Mouse (Mus musculus): ENCODE data around the gene Sema4d.

Gene Sema4d

DNA sequence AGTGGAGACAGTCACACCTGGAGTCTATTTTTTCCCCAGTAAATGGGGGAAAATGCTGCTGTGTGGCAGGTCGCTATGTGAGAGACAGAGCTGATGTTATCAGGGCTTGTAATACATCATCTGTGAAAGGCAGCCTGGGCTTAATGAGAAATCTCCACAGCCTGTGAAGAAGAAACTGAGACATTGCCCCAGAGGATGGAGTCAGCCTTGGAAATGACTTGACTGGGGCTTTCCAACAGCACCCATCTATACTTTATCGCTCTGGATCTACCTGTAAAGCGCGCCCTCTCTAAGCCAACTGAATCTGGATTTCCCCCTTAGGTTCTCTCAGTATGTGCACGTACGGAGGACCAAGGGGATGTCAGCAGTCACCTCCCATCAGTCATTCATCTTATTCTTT lies 21.1 kb upstream of the Sema4d start:
- DNase-seq (ENCODE audit: low spot score) = no peak

DNA sequence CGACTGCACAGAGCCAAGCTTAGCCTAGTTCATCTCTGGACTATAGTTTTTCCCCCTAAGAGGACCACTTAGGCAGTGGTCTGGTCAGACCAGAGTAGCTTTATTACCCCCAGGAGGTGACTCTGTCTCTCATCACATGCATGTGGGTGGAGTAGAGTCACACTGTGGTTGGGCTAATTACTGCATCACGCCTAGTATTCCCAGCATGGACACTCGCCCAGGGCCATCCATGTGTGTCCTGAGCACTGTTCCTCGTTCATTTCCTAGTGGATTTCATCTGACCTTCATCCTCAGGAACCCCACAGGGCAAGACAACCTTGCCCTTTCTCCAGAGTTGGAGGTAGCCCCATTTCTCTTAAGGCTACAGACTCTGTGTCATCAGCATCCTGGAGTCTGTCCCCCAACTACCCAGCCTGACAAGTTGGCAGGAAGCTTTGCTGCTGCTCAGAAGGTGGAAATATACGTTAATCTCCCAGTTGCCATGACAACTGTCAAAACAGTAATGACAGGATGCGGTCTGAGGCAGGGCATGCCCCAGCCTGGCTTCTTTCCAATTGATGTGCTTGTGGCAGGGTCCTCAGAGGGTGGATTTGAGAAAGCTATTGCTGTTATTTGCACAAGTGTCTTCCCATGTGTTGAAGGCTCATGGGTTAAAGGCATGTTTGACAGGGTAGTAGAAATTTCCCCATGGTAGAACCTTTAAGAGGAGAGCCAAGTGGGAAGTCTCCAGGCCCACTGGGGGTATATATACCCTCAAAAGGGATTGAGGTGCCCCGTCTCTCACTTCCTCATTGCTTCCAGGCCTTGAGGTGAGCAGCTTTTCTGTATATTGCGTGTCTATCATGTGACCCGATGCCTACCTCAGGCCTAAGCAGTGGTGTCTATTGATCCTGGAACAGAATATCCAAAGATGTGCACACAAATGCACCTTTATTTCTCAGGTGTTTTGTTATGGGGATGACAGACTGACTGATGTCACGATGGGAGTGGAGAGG lies 20.4 kb upstream of the Sema4d start:
- peak; percentile 95 for DNase-seq (ENCODE audit: low spot score)

DNA sequence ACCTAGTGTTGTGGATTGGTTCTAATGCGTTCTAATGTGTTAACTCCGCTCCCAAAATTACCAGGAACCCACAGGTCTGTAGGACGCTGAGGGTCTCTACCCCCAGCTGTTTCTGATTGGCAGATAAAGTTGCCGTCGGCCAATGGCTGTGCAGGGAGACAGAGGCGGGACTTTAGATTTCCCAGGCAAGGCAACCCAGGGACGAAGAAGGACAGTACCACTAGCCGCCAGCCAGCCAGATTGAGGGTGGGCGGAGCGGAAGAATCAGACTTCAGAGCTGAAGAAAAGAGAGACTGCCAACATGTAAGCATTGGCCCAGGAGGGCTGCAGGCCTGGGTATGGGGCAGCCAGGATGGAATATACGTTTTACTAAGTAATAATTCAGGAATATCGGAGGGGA lies 14.6 kb upstream of the Sema4d start:
- no peak for DNase-seq (ENCODE audit: low spot score)

DNA sequence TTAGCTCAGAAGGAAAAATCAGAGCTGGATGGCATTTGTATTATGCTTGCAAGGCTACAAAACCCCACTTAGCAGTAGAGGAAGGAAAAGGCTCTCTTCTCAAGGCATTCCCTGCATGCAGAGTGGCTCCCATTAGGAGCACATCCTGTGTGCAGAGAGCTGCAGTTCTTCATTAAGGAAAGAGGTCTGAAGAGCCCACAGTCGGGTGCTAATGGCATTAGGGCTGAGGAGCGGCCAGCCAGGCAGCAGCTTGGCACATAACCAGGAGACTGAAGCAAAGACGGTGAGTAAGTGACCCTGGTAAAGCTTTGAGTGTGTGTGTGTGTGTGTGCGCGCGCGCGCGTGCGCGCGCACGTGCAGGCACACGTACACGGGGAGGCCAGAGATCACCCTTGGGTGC lies 12.7 kb upstream of the Sema4d start:
- DNase-seq (ENCODE audit: low spot score) = no peak

DNA sequence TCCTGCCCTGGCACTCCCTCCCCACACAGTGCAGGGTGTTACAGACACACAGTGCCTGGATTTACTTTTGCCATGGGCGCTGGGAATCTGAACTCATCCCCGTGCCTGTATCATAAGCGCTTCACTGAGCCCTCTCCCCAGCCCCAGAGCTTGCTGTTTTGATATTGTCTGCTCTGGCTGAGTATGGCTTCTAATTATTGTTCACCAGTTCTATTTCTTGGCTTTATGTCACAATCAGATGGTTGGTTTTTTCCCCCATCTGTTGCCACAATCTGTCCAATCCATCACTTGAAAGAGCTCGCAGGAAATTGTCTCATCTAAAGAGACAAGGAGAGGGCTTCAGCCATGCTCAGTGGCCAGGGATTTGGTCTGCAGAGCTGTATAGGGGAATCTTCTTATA lies 12.1 kb upstream of the Sema4d start:
- DNase-seq (ENCODE audit: low spot score) = no peak

DNA sequence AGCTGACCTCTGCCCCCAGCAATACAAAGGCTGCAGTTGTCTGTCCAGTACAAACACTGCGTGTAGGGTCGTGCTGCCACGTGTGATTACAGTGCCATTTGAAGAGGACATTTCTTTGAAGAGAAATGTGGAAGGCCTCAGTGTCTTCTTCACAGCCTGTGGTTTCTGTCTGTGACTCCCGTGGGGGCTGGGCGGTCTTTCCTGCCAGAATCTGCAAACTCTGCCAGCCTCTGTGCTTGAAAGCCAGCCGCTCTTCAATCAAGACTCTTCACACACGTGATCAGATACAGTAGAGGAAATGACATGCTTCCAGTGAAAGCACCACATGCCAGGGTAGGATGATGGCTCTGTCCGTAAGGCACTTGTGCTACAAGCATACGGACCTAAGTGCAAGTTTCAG lies 7.4 kb upstream of the Sema4d start:
- DNase-seq (ENCODE audit: low spot score) = peak; percentile 92

DNA sequence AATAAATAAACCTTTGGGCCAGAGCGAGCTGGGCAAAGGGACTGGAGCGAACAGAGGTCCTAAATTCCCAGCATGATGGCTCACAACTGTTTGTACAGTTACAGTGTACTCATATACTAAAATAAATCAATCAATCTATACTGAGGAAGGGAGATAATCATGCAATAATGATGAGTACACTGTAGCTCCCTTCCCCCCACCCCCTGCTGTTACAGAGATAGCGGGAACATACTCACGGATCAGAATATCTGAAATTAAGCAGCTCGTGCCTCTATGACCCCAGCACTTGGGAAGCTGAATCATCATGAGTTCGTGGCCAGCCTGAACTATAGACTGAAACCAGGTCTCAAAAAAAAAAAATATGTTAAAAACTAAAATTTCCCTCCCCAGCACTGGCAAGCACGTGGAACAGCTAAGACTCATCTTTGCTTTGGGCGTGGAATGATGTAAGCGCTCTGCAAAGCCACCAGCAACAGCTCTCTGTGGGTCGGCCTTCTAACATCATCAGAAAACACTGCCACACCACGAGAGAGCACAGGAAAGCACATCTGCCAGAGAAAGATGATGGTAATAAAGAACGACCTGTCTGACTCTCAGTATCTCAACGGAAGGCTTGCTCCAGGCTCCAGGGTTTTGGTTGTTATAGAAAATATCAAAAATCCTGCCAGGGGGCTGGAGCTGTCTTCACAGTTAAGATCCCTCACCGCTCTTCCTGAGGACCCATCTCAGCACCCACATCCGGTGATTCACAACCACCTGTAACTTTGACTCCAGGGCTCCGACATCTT lies 6.4 kb upstream of the Sema4d start:
- peak; percentile 68 for DNase-seq (ENCODE audit: low spot score)

DNA sequence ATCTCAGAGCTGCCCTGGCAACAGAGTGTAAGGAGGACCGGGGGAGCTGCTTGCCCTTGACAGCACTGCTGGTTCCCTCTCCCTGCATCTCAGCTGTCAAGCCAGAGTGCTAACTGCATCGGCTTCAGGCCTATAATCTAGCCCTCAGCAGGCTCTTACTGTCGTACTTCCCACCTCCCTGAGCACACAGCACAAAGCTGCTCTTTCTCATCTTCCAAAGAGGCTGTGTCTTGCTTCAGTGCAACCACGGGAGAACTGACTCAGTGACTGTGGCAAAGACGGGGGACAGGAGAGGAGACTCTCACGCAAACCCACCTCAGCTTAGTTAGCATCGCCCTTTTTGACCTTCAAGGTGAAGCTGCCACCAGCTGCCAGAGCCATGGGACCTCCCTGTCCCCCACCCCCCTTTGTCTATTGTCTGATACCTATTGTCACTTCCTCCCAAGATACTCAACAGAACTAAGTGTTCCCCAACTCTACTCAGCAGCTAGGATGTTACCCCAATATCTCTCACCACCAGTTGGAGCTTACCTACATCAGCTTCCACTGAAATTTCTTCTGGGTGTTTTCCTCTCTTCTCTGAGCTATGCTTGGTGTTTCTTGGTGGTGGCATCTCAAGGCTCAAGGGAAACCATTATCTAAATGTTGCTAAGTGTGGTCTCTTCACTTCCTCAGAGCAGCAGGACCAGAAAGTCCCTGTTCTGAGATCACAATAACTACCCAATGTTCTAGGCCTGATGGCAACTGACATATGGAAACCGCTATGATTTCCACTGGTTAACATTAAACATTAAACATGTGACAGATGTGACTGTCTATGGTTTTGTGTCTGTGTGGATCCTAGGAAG lies 4.6 kb upstream of the Sema4d start:
- peak; percentile 75 for DNase-seq (ENCODE audit: low spot score)

DNA sequence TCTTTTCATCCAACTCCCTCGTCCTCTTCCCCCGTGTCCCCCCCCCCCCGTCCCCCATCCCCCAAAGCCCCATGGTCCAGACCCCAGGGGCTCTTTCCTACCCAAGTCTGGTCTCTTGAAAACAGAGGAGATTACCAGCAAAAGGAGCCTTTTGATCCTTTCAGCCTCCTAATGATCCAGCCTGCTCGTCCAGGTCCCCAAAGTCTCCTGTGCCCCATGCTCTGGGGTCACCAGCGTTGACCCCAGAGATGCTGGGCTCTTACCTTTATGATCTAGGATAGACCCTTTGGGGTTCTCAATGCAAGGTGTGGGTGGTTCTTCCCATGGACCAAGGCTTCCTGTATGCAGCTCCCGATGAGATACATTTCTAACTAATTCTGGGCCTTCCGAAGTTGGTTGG lies 401 bp upstream of the Sema4d start:
- DNase-seq (ENCODE audit: low spot score) = no peak

DNA sequence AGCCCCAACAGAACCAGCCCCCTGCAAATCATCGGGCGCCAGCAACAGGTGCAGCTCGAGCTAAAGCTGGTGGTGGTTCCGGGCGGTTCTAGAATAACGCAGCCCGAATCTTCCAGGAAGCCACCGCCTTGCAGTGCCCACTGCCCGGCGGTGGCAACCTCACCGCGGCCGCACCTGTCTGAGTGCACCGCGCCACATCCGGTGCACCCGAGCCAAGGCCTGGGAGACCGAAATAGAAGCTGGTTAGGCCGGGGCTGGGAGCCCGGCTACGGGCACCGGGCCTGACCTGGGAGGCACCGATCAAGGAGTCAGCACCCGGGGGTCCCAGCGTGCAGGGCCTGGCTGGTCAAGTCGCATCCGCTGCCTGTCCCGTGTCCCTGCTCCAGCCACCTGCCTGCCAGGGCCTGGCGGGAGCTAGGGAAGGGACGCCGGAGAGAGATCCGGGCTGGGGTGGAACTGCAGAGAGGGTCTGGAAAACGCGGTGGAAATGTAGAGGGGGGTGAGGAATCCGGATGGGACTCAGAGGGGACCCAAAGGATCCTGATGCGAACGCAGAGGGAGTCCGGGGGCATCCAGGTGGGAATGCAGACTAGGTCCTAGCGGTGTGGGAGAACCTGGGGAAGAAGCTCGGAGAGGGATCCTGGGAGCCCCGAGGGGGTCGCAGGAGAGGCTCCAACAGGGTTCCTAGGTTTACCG lies 670 bp downstream of the Sema4d start:
- DNase-seq (ENCODE audit: low spot score) = peak; percentile 82

DNA sequence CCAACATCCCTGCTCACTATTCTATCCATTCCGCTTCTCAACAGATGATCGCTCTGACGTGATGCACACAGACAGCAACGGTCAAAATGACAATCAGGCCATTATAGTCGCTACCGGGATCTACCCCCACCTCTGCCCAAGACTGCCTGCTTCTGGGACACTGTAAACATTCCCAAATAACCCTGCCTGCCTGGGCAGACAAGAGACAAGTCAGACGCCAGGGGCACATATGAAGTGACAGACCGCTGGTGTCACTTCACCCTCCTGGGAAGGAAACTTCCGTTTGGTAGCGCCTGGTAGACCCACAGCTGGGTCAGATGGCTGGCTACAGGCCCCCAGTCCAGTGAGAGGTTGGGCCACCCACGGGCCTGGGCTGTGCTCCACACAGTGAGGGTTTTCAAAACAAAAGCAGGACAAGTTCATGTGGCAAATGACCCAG lies 1.4 kb downstream of the Sema4d start:
- no peak for DNase-seq (ENCODE audit: low spot score)

DNA sequence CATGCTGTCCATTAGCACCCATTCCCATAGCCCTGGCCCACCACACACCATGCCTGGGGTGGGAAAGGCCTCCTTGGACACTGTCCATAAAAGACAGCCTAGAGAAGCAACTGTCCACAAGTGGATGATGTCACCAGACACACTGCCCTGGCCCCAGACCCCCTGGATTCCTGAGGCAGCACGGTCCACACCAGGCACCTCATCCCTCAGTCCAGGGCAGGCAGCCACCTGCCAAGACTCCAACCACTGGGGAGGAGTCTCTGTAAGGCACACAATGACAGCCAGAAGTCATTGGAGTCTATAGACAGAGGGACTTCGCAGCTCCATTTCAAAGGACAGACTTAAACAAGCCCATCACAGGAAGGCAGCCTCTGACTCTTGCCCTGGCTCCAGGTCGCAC lies 1.9 kb downstream of the Sema4d start:
- DNase-seq (ENCODE audit: low spot score) = no peak

DNA sequence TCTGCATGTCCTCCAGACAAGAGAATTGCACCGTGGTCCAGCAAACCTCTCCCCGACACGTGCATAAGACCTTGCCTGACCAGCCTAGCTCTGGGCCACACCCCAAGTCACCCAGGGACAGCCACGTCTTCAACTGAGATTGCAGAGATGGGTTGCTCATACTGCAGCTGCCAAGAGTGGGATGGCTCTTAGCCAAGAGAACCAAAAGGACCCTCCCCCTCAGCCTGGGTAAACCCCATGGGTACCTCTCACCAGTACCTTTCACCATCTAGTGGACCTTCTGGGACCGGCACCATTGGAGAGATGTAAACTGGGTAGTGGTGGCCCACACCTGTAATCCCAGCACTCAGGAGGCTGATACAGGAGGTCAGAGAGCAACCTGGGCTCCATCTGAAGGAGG lies 2.8 kb downstream of the Sema4d start:
- no peak for DNase-seq (ENCODE audit: low spot score)

DNA sequence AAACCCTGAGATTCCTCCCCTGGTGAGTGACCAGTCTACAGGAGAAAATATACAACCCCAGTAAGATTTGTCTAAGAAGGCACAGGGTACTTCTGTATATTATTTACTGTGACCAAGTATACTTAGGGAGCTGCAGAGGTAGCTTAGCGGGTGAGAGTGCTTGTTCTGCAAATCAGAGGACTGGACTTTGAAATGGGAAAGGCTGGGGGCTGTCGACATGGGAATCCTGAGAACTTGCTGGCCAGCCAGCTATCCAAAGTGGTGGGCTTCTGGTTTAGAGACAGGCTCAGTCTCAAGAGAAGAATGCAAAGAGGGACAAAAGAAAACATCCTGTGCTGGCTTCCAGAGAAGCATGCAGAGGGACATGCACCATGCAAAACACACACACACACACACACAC lies 5.7 kb downstream of the Sema4d start:
- DNase-seq (ENCODE audit: low spot score) = no peak

DNA sequence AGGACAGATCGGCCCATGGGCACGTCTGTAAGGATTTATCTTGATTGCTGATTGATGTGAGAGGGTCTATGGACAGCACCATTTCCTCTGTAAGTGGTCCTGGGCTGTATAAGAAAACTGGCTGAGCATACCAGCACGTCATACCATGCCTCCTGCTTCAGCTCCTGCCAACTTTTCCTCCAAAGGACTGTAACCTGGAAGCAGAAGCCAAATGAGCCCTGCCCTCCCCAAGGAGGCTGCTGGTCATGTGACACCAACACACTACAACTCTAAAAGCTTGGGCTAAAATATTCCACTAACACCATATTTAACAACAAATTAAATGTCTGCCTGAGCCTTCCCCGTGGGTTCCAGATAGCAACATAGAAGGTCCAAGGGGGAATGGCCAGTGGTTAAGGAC lies 6.9 kb downstream of the Sema4d start:
- DNase-seq (ENCODE audit: low spot score) = no peak

DNA sequence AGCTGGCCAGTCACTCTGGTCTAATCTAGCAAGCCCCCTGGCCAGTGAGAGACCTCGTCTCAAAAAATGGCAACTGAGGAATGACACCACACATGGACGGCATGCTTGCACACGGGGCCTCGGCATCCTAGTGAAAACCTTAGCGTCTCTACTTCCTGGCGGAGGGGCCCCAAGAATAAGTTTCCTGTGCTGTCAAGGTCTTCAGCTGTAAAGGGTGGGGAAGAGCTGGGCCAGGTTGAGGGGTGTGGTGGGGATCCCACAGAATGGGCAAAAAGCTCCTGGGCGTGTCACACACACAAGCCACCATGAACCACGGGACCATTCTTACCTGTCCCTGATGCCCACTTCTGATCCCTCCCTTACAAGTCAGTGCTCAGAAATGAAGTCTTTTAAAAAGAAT lies 9.1 kb downstream of the Sema4d start:
- no peak for DNase-seq (ENCODE audit: low spot score)

DNA sequence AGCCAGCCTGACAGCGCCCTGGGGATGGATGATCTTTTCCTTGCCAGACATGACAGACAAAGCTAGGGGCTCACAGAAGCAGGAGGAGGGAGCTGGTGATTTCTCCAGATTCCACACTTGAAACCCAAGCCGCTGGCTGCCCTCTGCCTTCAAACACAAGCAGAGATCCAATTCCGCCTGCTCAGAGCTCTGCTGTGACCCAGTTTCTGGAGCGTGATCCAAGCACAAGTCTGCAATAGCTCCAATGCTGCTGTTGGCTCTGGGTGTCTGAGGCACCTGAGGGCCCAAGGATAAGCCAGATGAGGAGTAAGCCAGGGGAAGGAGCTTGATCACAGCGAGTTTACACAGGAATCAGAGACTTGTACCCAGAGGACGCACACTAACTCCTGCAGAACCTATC lies 9.7 kb downstream of the Sema4d start:
- no peak for DNase-seq (ENCODE audit: low spot score)

DNA sequence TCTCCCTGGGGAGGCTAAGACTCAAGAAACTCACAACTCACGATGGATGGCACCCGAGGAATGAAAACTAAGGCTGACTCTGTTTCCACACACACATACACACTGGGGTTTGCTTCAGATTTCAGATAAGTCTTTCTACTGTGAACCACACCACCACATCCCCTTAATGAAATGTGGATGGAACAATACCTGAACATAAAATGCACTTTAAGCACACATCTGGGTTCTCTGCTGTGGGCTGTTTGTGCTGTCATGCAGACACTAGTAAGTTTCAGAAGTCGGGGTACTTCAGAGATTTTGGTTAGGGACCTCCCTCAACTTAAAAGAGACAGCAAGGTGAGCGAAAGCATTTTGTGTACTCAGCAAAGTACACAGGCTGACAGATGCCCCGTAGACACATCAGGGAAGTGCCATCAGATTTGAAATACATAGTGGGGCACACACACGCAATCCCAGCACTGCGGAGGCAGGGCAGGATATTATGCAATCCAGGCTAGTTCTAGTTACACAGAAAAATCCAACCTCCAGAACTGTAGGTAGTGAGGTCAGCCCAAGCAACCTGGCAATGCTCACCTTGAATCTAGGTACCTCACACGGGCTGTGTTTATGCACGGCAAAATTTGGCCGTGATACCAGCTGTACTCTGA lies 12.9 kb downstream of the Sema4d start:
- DNase-seq (ENCODE audit: low spot score) = no peak

DNA sequence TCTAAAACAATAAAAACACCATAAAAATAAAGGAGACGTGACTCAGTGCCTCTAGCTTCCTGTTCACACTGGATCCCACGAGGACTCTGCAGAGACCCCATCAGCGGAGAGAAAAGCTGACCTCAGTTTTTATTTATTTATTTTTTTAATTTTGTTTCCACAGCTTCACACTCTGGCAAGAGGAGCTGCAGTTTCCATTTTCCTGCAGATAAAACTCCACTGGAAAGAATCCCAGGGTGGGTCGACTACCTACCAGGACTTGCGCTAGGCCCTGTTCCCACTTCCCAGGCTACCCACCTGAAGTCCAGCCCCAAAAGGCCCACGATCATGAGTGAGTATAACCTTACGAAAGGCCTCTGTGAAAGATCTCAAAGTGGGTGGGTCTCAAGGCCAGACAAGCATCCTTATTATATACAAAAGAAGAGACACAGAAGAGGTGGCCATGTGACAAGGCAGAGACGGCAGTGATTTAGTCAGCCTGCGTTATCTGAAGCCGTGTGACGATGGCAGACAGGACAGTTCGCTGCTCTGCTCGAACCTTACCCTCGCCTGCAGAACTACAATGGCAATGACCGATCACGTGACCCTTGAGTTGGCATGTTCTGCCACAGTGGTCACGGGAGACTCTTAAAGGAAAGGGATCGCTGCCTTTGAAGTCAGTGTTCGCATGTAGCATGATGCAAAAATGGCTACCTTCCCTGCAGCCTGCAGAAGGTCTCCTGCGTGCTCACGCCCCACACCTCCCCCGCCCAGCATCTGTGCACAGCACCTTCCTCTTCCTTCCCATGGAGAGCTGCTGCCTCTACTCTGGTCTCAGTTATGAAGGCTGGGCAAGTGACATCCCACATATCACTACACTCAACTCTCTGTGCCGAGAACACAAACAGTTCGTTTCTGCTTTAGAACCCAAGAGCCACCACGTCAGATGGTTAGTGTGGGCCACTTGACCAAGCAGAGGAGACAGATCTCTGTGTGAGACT lies 14.3 kb downstream of the Sema4d start:
- no peak for DNase-seq (ENCODE audit: low spot score)
